Mouse (Mus musculus) small intestine, adult 2 months (tissue): Measurements from ENCODE around the gene Mettl9.

Experiments used
- CTCF ChIP-seq: fragments of 200-500 bp; IDR thresholded peaks from 2 replicates; pipeline ENCODE4 v1.5.1; 2012; ENCODE audit warnings: low read depth, mild to moderate bottlenecking, control low read depth, inconsistent platforms, low read length, moderate library complexity, mixed read lengths; ENCODE audit not compliant: insufficient replicate concordance, insufficient read length; ENCODE audit errors: extremely low read depth
- POLR2A ChIP-seq: fragments of 200-500 bp; IDR thresholded peaks from 2 replicates; pipeline ENCODE4 v1.6.1; 2012; ENCODE audit warnings: low read depth, mild to moderate bottlenecking, control low read depth, inconsistent platforms, low read length, moderate library complexity

DNA sequence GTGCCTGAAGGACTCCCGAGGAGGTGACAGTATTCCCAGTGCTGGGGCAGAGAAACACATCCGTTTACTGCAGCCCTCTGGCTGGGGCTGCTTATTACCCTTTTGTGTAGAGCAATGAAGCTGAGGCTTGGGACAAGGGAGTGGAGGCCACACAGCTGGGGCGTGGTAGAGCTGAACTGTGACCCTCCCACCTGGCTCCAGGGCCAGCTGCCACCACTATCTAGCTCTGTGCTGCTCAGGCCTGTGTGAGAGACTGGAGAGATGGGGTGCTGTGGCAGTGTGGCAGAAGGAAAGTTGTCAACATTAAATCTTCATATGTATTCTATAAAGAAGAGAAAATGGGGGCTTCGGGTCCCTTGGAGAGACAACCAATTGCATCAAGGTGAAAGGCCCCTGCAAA is 58.8 kb downstream of the Mettl9 start:
- TF ChIP-seq CTCF, result no peak
- no peak for TF ChIP-seq POLR2A
